Mouse (Mus musculus): Measurements from ENCODE around the gene Zfand3.

- TF ChIP-seq CTCF (IDR thresholded peaks at IDR 0.05; ENCODE audit: insufficient read depth, low read length) (no peak), POLR2A (IDR thresholded peaks at IDR 0.05; ENCODE audit: borderline replicate concordance, extremely low read depth, low read depth, low read length) (no peak)
Measured at GRCm38 (mm10) chr17:30103005-30103404, 98.5 kb downstream of the Zfand3 start.
